Comparison of ENCODE assay signal across 13 mouse cellular contexts in genomic region chr7:79498356-79498755, GRCm38 (mm10). TPM values are rescaled to one million over a fixed set of nuclear protein-coding genes. Genes with fewer than 3 reads are reported as not detected.
A peak's percentile ranks its signal among the peaks of the same experiment; 100 is the strongest.
DNase-seq lines count a peak whose midpoint lies in the region; ATAC-seq and TF ChIP-seq lines count a peak whose summit lies in the region.
"Had no signal": no experiment of that assay in that cellular context is flagged by ENCODE, and none has a peak within 500 bp of the region (broad histone marks: within the 10 kb centered on the region; RNA-seq: fewer than 3 reads in every experiment).

No protein-coding gene starts in this region.

- peaks cover 0 to 3% of the 10 kb centered on the region in 2 experiments; a peak in 1 of 4 replicates for H3K4me1 ChIP-seq in CH12.LX (ENCODE audit: control insufficient read depth in 1 of 2, insufficient read depth in 2 of 2)
- peaks cover 18% of the 10 kb centered on the region; the same call in 1 of the 2 replicates for H3K4me1 ChIP-seq in forebrain, postnatal 0 days (ENCODE audit: insufficient read depth)
- H3K4me1 ChIP-seq in midbrain, embryonic 13.5 days (replicated peaks), result peaks cover 66% of the 10 kb centered on the region

- H3K9me3 ChIP-seq in CH12.LX (replicated peaks; ENCODE audit: low read length), result peaks cover 7% of the 10 kb centered on the region
- no peaks in the 10 kb centered on the region for H3K9me3 ChIP-seq in forebrain, postnatal 0 days (ENCODE audit: low read length)
- H3K9me3 ChIP-seq in midbrain, embryonic 13.5 days, result no peaks in the 10 kb centered on the region
- H3K9me3 ChIP-seq: heart, embryonic 12.5 days; liver, embryonic 12.5 days had no signal

- no peak for TF ChIP-seq RAD21 in CH12.LX (IDR thresholded peaks at IDR 0.05; ENCODE audit: low read depth, low read length)

- DNase-seq in CH12.LX (ENCODE audit: extremely low read depth) (no peak), R1 (ENCODE audit: low read depth, low spot score) (peak; percentile 16)
- peak; percentile 32 for DNase-seq in forebrain, postnatal 0 days
- DNase-seq in lung, postnatal 4 days, result no peak
- no peak for DNase-seq in adrenal gland, postnatal 14 days
- no peak for DNase-seq in T-cell, adult 2 months (ENCODE audit: low spot score)
- DNase-seq in lung, adult 18-20 months, result no peak
- DNase-seq: gastrocnemius, postnatal 14 days; kidney, postnatal 36 days had no signal

- no peak for TF ChIP-seq EP300 in CH12.LX (IDR thresholded peaks at IDR 0.05; ENCODE audit: low read length)

- H3K79me2 ChIP-seq in CH12.LX (replicated peaks; ENCODE audit: control insufficient read depth, extremely low read depth, insufficient read depth, poor library complexity, severe bottlenecking), result no peaks in the 10 kb centered on the region

- no peak for TF ChIP-seq CTCF in CH12.LX (conservative IDR thresholded peaks at IDR 0.05 in 1 of 2, IDR thresholded peaks at IDR 0.05 in 1 of 2; ENCODE audit: low read depth in 2 of 2, low read length in 2 of 2)
- TF ChIP-seq CTCF in forebrain, postnatal 0 days (IDR thresholded peaks at IDR 0.05; ENCODE audit: low read depth), result no peak

- no peak for TF ChIP-seq POLR2A in CH12.LX (IDR thresholded peaks at IDR 0.05; ENCODE audit: low read depth, low read length)

- H3K9ac ChIP-seq in CH12.LX (ENCODE audit: insufficient read depth, low read depth), result no peak overlapping the region
- H3K9ac ChIP-seq in forebrain, postnatal 0 days, result no peak overlapping the region; the same call in 1 of the 2 replicates
- H3K9ac ChIP-seq in midbrain, embryonic 13.5 days (replicated peaks), result peak overlapping the region; percentile 37
- H3K9ac ChIP-seq: heart, embryonic 12.5 days; liver, embryonic 12.5 days had no signal

- dilution Hi-C loops in CH12.LX (cut with MboI; ENCODE audit: extremely low pct_ligation_motif_present, extremely low pct_unique_long_range_greater_than_20kb, low sequenced_read_pairs), result no loop called here

- peaks cover 85% of the 10 kb centered on the region for H3K27me3 ChIP-seq in CH12.LX (replicated peaks)
- no peaks in the 10 kb centered on the region for H3K27me3 ChIP-seq in forebrain, postnatal 0 days (ENCODE audit: insufficient read depth, low read length)
- H3K27me3 ChIP-seq in midbrain, embryonic 13.5 days, result peaks cover 64% of the 10 kb centered on the region

- no peak for ATAC-seq in forebrain, postnatal 0 days
- no peak for ATAC-seq in midbrain, embryonic 13.5 days
- ATAC-seq: liver, embryonic 12.5 days had no signal

- H3K27ac ChIP-seq in CH12.LX (ENCODE audit: insufficient read depth, low read depth), result no peak overlapping the region
- peak overlapping the region; percentile 98 for H3K27ac ChIP-seq in forebrain, postnatal 0 days (ENCODE audit: low read depth, low read length)
- peak overlapping the region; percentile 97 for H3K27ac ChIP-seq in midbrain, embryonic 13.5 days
- H3K27ac ChIP-seq: liver, embryonic 12.5 days had no signal

- H3K4me3 ChIP-seq in CH12.LX (replicated peaks in 1 of 3; ENCODE audit: low read depth in 2 of 3, low read length in 2 of 3, poor library complexity in 1 of 3), result no peak overlapping the region
- H3K4me3 ChIP-seq in forebrain, postnatal 0 days (ENCODE audit: low read depth, low read length), result peak overlapping the region; percentile 92
- H3K4me3 ChIP-seq in midbrain, embryonic 13.5 days (replicated peaks), result peak overlapping the region; percentile 86
- H3K4me3 ChIP-seq: erythroblast, embryonic 14.5 days; heart, embryonic 12.5 days; liver, embryonic 12.5 days had no signal

- H3K36me3 ChIP-seq in CH12.LX (replicated peaks in 1 of 2; ENCODE audit: control insufficient read depth in 1 of 2, insufficient read depth in 1 of 2, low read length in 1 of 2), result no peaks in the 10 kb centered on the region
- no peaks in the 10 kb centered on the region for H3K36me3 ChIP-seq in forebrain, postnatal 0 days (ENCODE audit: insufficient read depth)
- no peaks in the 10 kb centered on the region for H3K36me3 ChIP-seq in midbrain, embryonic 13.5 days
- H3K36me3 ChIP-seq: heart, embryonic 12.5 days; liver, embryonic 12.5 days had no signal

- in situ Hi-C loops in CH12.LX (cut with MboI; ENCODE audit: low pct_ligation_motif_present, low pct_unique_long_range_greater_than_20kb, low sequenced_read_pairs), result loop anchor here (5.0 to 10.0 kb wide), 3 partner anchors 49 to 226 kb away; no protein-coding TSS in a partner anchor

- no peak overlapping the region for H3K4me2 ChIP-seq in CH12.LX (ENCODE audit: insufficient read depth, low read depth, poor library complexity, severe bottlenecking)
- peak overlapping the region; percentile 95 for H3K4me2 ChIP-seq in forebrain, postnatal 0 days (ENCODE audit: low read depth)
- H3K4me2 ChIP-seq in midbrain, embryonic 13.5 days (replicated peaks), result peak overlapping the region; percentile 90
- H3K4me2 ChIP-seq: heart, embryonic 12.5 days; liver, embryonic 12.5 days had no signal

- 6% methylated on average over 6 of the region's 6 CpGs for WGBS in forebrain, postnatal 0 days
- WGBS in midbrain, embryonic 13.5 days, result 7% methylated on average over 6 of the region's 6 CpGs

TF ChIP-seq in CH12.LX, 34 proteins besides CTCF, POLR2A, EP300 and RAD21:
- TF ChIP-seq MYC (IDR thresholded peaks at IDR 0.05; ENCODE audit: low read depth, low read length) (no peak), MAFK (IDR thresholded peaks at IDR 0.05; ENCODE audit: insufficient replicate concordance, low read length) (peak; percentile 24; the same call in 1 of the 2 replicates)

RNA-seq across cellular contexts. Expression of gene Polg, which starts 32.2 kb away (rescaled TPM):
- total RNA-seq in CH12.LX (2012; rRNA removed) (62.1 and 71.9 TPM in 2 replicates), CH12.LX (2014; rRNA removed) (53.1 and 60.5 TPM in 2 replicates)
- polyA plus RNA-seq in CH12.LX (2012; ENCODE audit: insufficient read length, low read depth), result 116 and 135 TPM in 2 replicates
- 51.1 and 52.9 TPM in 2 replicates for total RNA-seq in forebrain, postnatal 0 days (2014; rRNA removed)
- 17.4 and 19.4 TPM in 2 replicates for polyA plus RNA-seq in forebrain, postnatal 0 days (2015; fragmentation: Nextera tagmentation; extraction: Ambion mirVana)
- polyA plus RNA-seq in midbrain, embryonic 13.5 days (2015; fragmentation: Nextera tagmentation; extraction: Ambion mirVana), result 22.0 and 23.8 TPM in 2 replicates
- 71.1 and 79.2 TPM in 2 replicates for total RNA-seq in adrenal gland, postnatal 14 days (2021)

Comparison
In these comparisons a context has a peak if more than half of its experiments do, and no peak if none do; other contexts are left out.
1. DNase-seq: peak in R1 (single experiment) and forebrain, postnatal 0 days (single experiment); none in CH12.LX (single experiment), lung, postnatal 4 days (0 of 2), adrenal gland, postnatal 14 days (single experiment), T-cell, adult 2 months (single experiment) and lung, adult 18-20 months (0 of 2).
2. H3K4me3 ChIP-seq: peak in forebrain, postnatal 0 days (single experiment) and midbrain, embryonic 13.5 days (single experiment); none in CH12.LX (0 of 3).